Mouse (Mus musculus): ENCODE data around the gene Arsg.

Arsg gene

DNA sequence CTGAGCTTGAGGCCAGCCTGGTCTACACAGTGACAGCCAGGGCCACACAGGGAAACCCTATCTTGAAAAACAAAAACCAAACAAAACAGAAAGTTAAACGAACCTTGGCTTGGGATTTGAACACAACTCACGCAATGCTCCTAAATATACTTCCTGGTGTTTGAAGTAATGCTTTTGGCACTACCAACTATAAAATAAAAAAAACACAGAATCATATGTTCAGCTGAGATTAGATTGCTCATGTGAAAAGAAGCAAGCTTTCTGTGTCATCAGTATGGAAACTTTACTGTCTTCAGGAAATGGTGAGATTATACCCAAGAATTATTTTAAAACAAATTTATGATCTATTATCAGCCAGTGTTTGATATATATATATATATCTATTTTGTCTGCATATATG, 113.2 kb downstream of the Arsg start:
- DNase-seq (ENCODE audit: low read depth): no peak

DNA sequence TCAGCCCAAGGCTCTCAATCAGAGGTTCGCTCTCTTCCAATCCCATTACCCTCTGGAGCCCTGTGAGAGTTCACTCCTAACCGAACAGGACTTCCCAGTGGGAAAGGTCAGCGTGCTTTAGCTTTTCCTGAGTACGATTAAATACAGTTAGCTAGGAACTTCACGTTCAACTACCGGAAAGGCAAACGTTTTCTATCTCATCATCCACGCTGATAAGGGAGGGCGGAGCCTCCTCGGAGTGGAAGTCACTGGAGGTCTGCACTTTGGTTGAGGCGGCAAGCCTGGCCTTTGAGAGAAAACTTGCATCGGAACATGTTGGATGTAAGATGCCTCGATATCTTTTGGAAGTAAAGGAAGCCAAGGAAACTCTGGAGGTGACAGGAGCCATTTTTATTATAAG, 113.8 kb downstream of the Arsg start:
- DNase-seq (ENCODE audit: low read depth): no peak

GRCm38 (mm10) chr11:109587638-109588374, 114.6 kb downstream of the Arsg start:
- DNase-seq (ENCODE audit: low read depth): no peak

GRCm38 (mm10) chr11:109590012-109590411, 116.8 kb downstream of the Arsg start:
- DNase-seq (ENCODE audit: low read depth): no peak

- DNase-seq (ENCODE audit: low read depth): peak; percentile 45
Measured at GRCm38 (mm10) chr11:109591511-109591910, 118.3 kb downstream of the Arsg start.

DNA sequence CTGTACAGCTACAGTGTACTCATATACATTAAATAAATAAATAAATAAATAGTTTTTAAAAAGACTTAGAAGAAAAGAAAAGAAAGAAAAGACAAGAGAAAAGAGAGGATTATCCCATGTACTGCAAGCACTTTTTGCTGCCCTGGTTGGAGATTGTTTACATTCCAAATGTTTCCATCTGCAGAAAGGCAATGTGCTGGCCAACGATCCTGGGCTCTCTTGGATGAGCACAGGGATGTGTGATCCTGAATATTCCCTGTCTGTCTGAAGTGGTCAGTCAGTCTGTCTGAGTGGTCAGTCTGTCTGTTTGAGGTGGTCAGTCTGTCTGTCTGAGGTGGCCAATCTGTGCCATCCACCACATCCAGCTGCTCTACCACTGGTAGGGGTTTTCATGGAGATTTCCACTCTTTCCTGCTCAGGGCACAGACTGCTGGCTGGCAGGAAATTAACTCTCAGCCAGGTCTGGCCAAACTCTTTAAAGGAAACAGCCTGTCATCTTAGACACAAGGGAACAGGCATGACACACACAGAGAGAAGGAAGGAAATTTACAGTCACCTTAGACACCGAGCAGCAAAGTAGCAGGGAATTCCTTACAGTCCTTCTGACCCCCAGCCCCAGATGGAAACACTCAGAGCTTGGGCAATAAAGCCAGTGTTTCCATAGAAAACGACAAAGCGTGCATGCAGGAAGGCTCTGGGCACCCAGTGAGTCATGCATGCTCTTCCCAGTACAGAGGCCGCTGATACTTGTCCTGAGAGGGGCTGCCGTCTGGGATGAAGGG, 120.2 kb downstream of the Arsg start:
- no peak for DNase-seq (ENCODE audit: low read depth)

- no peak for DNase-seq (ENCODE audit: low read depth)
Measured at GRCm38 (mm10) chr11:109594761-109595160, 121.6 kb downstream of the Arsg start.

GRCm38 (mm10) chr11:109598778-109599570, 125.8 kb downstream of the Arsg start:
- no peak for DNase-seq (ENCODE audit: low read depth)

DNA sequence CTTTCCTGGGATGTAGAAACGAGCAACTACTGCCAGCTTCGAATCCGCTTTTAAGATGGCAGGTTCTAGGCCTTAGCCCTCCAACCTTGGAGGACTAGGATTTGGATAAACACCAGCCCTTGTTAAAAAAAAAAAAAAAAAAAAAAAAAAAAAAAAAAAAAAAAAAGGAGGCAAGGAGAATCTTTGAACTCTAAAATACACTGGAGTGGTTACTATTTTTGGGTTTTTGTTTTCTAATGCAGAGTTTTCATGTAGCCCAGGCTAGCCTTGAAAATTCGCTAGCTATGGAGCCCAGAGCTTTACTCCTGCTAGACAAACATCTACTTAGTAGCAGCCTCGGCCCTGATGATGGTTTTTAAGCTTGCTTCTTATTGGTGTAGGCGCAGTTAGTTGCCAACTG, 134.4 kb downstream of the Arsg start:
- DNase-seq (ENCODE audit: low read depth): no peak

DNA sequence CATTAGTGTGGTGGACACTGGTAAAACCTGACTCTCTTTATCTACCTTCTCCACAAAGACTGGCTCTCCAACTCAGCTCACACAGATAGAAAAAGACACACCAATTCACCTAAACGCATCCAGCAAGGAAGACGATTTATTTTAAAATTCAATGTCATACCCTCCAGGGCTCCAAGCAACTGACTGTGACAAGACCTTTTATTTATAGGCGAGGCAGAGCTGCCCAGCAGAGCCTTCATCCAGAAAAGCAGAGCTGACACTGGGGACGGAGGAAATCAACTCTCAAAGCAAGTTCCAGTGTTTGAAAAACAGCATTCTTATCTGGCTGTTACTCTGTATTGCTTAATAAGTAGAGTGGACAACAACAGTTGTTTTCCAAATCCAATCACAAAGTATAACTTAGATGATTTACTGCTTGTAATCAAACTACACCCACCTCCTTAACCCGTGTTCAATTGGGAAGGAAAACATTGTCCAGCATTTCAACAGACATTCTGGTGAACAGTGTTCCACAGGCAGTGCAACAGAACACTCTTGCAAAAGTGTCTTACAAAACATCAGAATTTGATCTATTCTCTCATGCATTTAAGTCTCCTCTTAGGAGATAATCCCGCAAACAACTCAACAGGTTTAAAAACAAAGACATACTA, 135.9 kb downstream of the Arsg start:
- DNase-seq (ENCODE audit: low read depth): no peak

- no peak for DNase-seq (ENCODE audit: low read depth)
Measured at GRCm38 (mm10) chr11:109610046-109610794, 137.0 kb downstream of the Arsg start.

GRCm38 (mm10) chr11:109610795-109611302, 137.7 kb downstream of the Arsg start:
- no peak for DNase-seq (ENCODE audit: low read depth)

GRCm38 (mm10) chr11:109611303-109612149, 138.4 kb downstream of the Arsg start, which contains the start of gene Wipi1:
Wipi1 (minus strand) TSS chr11:109611967.
- peak; percentile 96 for DNase-seq (ENCODE audit: low read depth)

DNA sequence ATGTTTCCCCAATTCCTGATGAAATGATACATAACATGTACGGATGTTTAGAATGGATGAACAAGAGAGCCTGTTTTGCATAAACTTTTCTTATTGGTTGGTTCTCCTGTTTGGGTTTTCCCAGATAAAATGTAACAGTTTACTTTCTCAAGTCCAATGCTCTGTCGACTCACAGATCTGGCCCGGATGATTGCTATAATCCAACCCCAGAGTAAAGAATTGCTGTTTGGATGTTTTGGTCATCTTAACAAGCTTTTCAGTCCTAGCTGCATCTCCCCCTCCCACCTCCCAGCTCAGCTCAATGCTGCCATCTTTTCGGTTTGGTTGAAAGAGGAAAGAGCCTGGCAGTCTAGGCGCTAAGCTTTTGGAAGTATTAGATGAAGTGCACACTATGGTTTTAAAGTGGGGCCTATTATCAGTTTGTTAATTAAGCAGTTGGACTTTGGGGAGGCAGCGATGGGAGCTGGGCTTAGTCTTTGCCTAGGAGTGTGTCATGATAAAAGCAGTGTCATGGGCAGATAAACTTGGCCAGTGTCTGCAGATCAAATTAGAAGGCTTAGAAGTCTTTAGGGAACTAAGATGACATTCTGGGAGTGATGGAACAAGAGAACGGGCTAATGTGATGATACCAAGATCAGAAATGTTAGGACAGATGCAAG, 139.8 kb downstream of the Arsg start:
- DNase-seq (ENCODE audit: low read depth): no peak

DNA sequence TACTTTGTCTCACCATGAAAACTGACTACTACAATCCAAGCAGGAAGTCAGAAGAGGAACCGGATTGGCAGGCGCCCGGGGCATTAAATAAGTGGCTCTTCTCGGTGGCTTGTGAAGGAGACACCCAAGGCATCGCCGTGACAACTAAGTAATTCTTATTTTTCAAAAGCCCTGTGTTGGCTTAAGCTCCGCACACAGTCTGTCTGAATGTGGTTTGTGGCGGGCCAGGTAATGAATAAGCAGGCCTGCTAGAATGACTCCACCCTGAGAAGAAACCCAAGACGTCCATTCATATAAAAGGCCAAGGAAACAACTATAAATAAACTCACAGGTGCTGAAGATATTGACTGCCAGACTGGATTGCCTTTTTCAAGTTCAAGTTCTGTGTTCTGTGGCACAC, 142.1 kb downstream of the Arsg start:
- peak; percentile 40 for DNase-seq (ENCODE audit: low read depth)

- no peak for DNase-seq (ENCODE audit: low read depth)
Measured at GRCm38 (mm10) chr11:109616352-109616751, 143.2 kb downstream of the Arsg start.

DNA sequence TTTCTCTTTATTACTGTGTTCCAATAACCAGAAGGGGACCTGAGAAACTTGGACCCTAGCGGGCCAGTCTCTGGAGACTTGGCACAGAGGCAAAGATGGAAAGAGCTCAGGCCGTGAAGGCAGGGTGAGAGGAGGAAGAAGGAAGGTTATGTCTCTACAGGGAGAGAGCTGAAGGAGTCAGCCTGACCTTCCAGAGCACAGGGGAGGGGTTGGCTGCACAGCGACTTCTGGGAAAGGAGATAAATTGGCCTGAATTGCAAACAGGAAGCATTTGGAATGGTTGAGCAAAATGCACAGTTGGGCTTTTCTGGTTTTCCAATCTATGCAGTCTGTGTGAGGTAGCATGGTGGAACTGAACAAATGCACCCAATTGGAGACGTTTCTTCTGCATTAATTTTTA, 143.6 kb downstream of the Arsg start:
- no peak for DNase-seq (ENCODE audit: low read depth)

DNA sequence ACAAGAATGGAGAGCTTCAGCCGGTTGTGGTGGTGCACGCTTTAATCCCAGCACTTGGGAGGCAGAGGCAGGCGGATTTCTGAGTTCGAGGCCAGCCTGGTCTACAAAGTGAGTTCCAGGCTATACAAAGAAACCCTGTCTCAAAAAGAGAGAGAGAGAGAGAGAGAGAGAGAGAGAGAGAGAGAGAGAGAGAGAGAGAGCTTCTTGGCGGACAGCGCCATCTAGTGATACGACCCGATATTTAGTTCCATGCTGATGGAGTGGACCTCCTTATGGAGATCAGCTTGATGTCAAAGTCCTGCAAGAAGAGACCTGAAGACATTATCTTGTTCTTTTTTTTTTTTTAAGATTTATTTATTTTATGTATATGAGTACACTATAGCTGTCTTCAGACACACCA, 145.9 kb downstream of the Arsg start:
- DNase-seq (ENCODE audit: low read depth): peak; percentile 83

DNA sequence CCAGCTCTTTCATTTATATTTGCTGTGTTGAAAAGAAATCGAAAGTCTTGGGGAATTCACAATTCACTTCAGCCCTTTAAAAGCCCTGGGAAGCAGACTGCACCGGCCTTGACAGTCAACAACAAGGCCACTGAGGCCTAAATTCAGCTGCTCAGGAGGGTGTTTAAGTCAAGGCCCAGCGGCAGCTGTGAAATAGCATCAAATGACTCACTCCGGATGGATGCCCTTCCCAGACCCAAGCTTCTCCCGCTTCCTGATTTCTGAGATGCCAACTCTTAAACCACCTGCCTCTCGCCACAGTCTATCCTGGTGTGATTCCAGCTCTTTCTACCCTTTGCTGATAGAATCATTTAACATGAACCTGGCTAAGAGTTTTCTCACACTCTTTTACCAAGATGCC, 147.2 kb downstream of the Arsg start:
- no peak for DNase-seq (ENCODE audit: low read depth)

DNA sequence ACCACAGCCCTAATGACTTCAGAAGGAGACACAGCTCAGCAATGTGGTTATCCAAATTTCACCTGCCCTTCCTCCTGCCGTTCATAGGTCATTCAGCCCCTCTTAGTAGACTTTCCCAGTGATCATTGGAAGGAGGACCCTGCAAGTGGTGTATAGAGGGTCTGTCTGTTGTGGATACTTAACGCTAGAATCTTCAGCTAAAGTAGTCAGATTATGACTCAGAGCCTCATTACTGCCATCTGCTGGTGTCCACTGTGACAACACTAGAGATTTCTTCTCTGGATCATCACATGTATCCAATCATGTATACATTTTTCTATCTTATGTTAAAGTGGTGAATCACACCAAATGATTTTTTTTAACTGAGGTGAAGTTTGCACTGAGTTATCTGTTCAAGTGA, 148.0 kb downstream of the Arsg start:
- peak; percentile 88 for DNase-seq (ENCODE audit: low read depth)

Data from induced T-regulatory cell, adult 2 months (primary cell).